In the genomic region with DNA sequence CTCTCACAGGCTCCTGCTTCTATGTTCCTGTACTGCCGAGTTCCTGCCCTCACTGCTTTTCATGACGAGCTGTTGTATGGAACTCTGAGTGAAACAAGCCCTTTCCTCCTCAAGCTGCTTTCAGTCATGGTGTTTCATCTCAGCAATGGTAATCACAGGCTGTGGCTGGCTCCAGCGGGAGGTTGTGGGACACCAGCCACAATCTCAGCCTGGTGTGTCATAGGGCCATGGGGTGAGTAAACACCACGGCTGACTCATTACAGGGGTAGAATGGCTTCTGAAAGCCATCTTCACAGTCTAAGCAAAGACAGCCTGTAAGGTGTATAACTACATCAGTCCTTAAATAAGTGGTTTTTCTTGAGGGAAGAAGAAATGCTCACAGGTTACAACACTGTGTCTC, we compare ENCODE assay signal across 14 mouse cellular contexts.
DNase-seq lines count a peak whose midpoint lies in the region; ATAC-seq and TF ChIP-seq lines count a peak whose summit lies in the region.
"Had no signal": no experiment of that assay in that cellular context is flagged by ENCODE, and none has a peak within 500 bp of the region (broad histone marks: within the 10 kb centered on the region; RNA-seq: fewer than 3 reads in every experiment).

No protein-coding gene starts in this region.

- intact Hi-C loops in heart, postnatal 14 days (cut with DNase I) = loop anchor here (2.0 to 5.0 kb wide), 3 partner anchors 97 to 332 kb away; no protein-coding TSS in a partner anchor

- no peak overlapping the region for H3K27ac ChIP-seq in stomach, postnatal 0 days (replicated peaks)
- H3K27ac ChIP-seq: hindbrain, postnatal 0 days; left cerebral cortex, adult 2 months; limb, embryonic 13.5 days had no signal

- no peak overlapping the region for H3K4me2 ChIP-seq in stomach, postnatal 0 days (replicated peaks; ENCODE audit: low read depth)
- H3K4me2 ChIP-seq: limb, embryonic 13.5 days had no signal

- peak; percentile 48; the same call in 1 of the 2 replicates for ATAC-seq in stomach, postnatal 0 days (ENCODE audit: low FRiP score, low TSS enrichment)
- ATAC-seq in frontal cortex, adult (ENCODE audit: low TSS enrichment) = no peak
- ATAC-seq: forebrain, embryonic 14.5 days; hindbrain, postnatal 0 days had no signal

- TF ChIP-seq EP300 in stomach, postnatal 0 days (optimal IDR thresholded peaks at IDR 0.05) = no peak

- no peak overlapping the region for H3K9ac ChIP-seq in stomach, postnatal 0 days (ENCODE audit: low read length)
- H3K9ac ChIP-seq: limb, embryonic 13.5 days had no signal

- H3K36me3 ChIP-seq in stomach, postnatal 0 days (ENCODE audit: control insufficient read depth, insufficient read depth, low read length) = peaks cover 34% of the 10 kb centered on the region

- H3K27me3 ChIP-seq in stomach, postnatal 0 days (ENCODE audit: control insufficient read depth, insufficient read depth, low read length) = no peaks in the 10 kb centered on the region
- H3K27me3 ChIP-seq: limb, embryonic 13.5 days had no signal

- TF ChIP-seq CTCF in stomach, postnatal 0 days (IDR thresholded peaks at IDR 0.05; ENCODE audit: low read depth) = no peak

- no peaks in the 10 kb centered on the region for H3K4me1 ChIP-seq in stomach, postnatal 0 days (replicated peaks; ENCODE audit: control insufficient read depth, insufficient read depth)

- 84% methylated on average over 4 of the region's 4 CpGs for WGBS in stomach, postnatal 0 days

- DNase-seq in heart, postnatal 14 days = peak; percentile 33 to 39
- no peak for DNase-seq in heart, adult 11 months
- DNase-seq in urinary bladder, postnatal 36 days (ENCODE audit: low spot score in 2 of 2) = peak; percentile 42 to 60
- DNase-seq in urinary bladder, postnatal 4 days (ENCODE audit: low spot score in 2 of 2) = no peak
- DNase-seq in adrenal gland, adult 2 months = peak; percentile 88
- no peak for DNase-seq in stomach, postnatal 0 days (ENCODE audit: low spot score)
- DNase-seq in T-cell, adult 2 months (ENCODE audit: low spot score) = no peak
- DNase-seq: kidney, adult 9 months had no signal

- no peaks in the 10 kb centered on the region for H3K9me3 ChIP-seq in stomach, postnatal 0 days (ENCODE audit: control insufficient read depth, low read length)
- H3K9me3 ChIP-seq: limb, embryonic 13.5 days; megakaryocyte, embryonic 14.5 days had no signal

- no peak overlapping the region for H3K4me3 ChIP-seq in stomach, postnatal 0 days (ENCODE audit: low read depth, low read length)
- H3K4me3 ChIP-seq: left cerebral cortex, adult 2 months; limb, embryonic 13.5 days; megakaryocyte, embryonic 14.5 days had no signal

Comparison
In these comparisons a context has a peak if more than half of its experiments do, and no peak if none do; other contexts are left out.
1. DNase-seq: peak in heart, postnatal 14 days (2 of 2), urinary bladder, postnatal 36 days (2 of 2) and adrenal gland, adult 2 months (single experiment); none in heart, adult 11 months (single experiment), urinary bladder, postnatal 4 days (0 of 2), stomach, postnatal 0 days (single experiment) and T-cell, adult 2 months (single experiment).